Mouse (Mus musculus): ENCODE data around the gene Rnf150.

GRCm38 (mm10) chr8:83082251-83082650, 219.1 kb downstream of the Rnf150 start:
- no peak for TF ChIP-seq POLR2A (IDR thresholded peaks at IDR 0.05; ENCODE audit: insufficient read length, low read depth)
- no peak for TF ChIP-seq POLR2AphosphoS2 (IDR thresholded peaks at IDR 0.05; ENCODE audit: insufficient read length, low read depth)
- TF ChIP-seq MYOD1 (IDR thresholded peaks at IDR 0.05; ENCODE audit: control insufficient read depth in 1 of 3, insufficient read length in 2 of 3, low read depth in 2 of 3): no peak
- TF ChIP-seq E2F4 (IDR thresholded peaks at IDR 0.05; ENCODE audit: insufficient read depth): no peak
- no peak for TF ChIP-seq CEBPB (IDR thresholded peaks at IDR 0.05; ENCODE audit: insufficient read depth, poor library complexity, severe bottlenecking)
- no peak for TF ChIP-seq TCF3 (IDR thresholded peaks at IDR 0.05; ENCODE audit: insufficient read length, low read depth)
- TF ChIP-seq MAX (IDR thresholded peaks at IDR 0.05; ENCODE audit: low read depth): no peak
- TF ChIP-seq SRF (IDR thresholded peaks at IDR 0.05; ENCODE audit: control insufficient read depth, insufficient read length, low read depth): no peak

Measured in myocyte (in vitro differentiated cells).